ENCODE assay signal across 10 mouse cellular contexts in genomic region chr1:51689461-51690223, GRCm38 (mm10).
DNase-seq lines count a peak whose midpoint lies in the region; ATAC-seq and TF ChIP-seq lines count a peak whose summit lies in the region.
"Had no signal": no experiment of that assay in that cellular context is flagged by ENCODE, and none has a peak within 500 bp of the region (broad histone marks: within the 10 kb centered on the region; RNA-seq: fewer than 3 reads in every experiment).

No protein-coding gene starts in this region.

- H3K9ac ChIP-seq in liver, adult 2 months (ENCODE audit: low read depth, low read length): no peak overlapping the region
- no peak overlapping the region for H3K9ac ChIP-seq in liver, embryonic 12.5 days
- H3K9ac ChIP-seq in heart, postnatal 0 days (replicated peaks; ENCODE audit: low read depth, low read length): no peak overlapping the region
- H3K9ac ChIP-seq: embryonic facial prominence, embryonic 12.5 days; lung, embryonic 15.5 days had no signal

- DNase-seq in adrenal gland, adult (ENCODE audit: inconsistent age in 2 of 2, low spot score in 1 of 2): peak; percentile 23 to 55
- DNase-seq in adrenal gland, postnatal 4 days (ENCODE audit: low spot score in 2 of 2): no peak
- peak; percentile 11 for DNase-seq in liver, adult 2 months (ENCODE audit: extremely low read depth, low read depth, low spot score)
- peak; percentile 58 for DNase-seq in heart, postnatal 0 days (ENCODE audit: low spot score)
- DNase-seq in lung, postnatal 10 days: peak; percentile 61
- DNase-seq in T-cell, adult 2 months (ENCODE audit: low spot score): no peak

- H3K27me3 ChIP-seq in liver, adult 2 months (ENCODE audit: control insufficient read depth, insufficient read depth, low read length): no peaks in the 10 kb centered on the region
- H3K27me3 ChIP-seq in liver, embryonic 12.5 days (replicated peaks): no peaks in the 10 kb centered on the region
- H3K27me3 ChIP-seq in heart, postnatal 0 days (ENCODE audit: control insufficient read depth, insufficient read depth, low read length): no peaks in the 10 kb centered on the region
- H3K27me3 ChIP-seq: embryonic facial prominence, embryonic 12.5 days; lung, embryonic 15.5 days had no signal

- no peaks in the 10 kb centered on the region for H3K79me2 ChIP-seq in liver, adult 2 months (ENCODE audit: control insufficient read depth, insufficient read depth, low read length)

- H3K4me2 ChIP-seq in liver, embryonic 12.5 days: no peak overlapping the region
- no peak overlapping the region for H3K4me2 ChIP-seq in heart, postnatal 0 days (ENCODE audit: low read depth, low read length)
- H3K4me2 ChIP-seq: embryonic facial prominence, embryonic 12.5 days; lung, embryonic 15.5 days had no signal

- TF ChIP-seq EP300 in heart, postnatal 0 days (IDR thresholded peaks at IDR 0.05; ENCODE audit: low read depth): no peak

- no peak for ATAC-seq in liver, embryonic 12.5 days
- no peak; the same call in 1 of the 2 replicates for ATAC-seq in heart, postnatal 0 days (ENCODE audit: insufficient read depth, low read depth)
- ATAC-seq in inflammation-experienced regulatory T-cells, adult 6 months: no peak

- 71% methylated on average over 9 of the region's 9 CpGs for WGBS in liver, adult 2 months
- 63% methylated on average over 9 of the region's 9 CpGs for WGBS in liver, embryonic 12.5 days (ENCODE audit: insufficient replicate concordance)
- WGBS in heart, postnatal 0 days: 35% methylated on average over 9 of the region's 9 CpGs

- no peak for TF ChIP-seq POLR2A in liver, adult 2 months (IDR thresholded peaks at IDR 0.05; ENCODE audit: extremely low read depth, insufficient read depth, low read length)

- H3K27ac ChIP-seq in liver, adult 2 months (replicated peaks; ENCODE audit: insufficient read depth, low read depth, low read length): no peak overlapping the region
- H3K27ac ChIP-seq in liver, embryonic 12.5 days: no peak overlapping the region
- H3K27ac ChIP-seq in heart, postnatal 0 days (ENCODE audit: low read depth): no peak overlapping the region
- H3K27ac ChIP-seq: embryonic facial prominence, embryonic 12.5 days; lung, embryonic 15.5 days had no signal

- no peak overlapping the region for H3K4me3 ChIP-seq in liver, adult 2 months (ENCODE audit: insufficient read depth, low read depth, low read length)
- H3K4me3 ChIP-seq in liver, embryonic 12.5 days: no peak overlapping the region
- no peak overlapping the region for H3K4me3 ChIP-seq in heart, postnatal 0 days (ENCODE audit: low read depth, low read length)
- H3K4me3 ChIP-seq: embryonic facial prominence, embryonic 12.5 days; lung, embryonic 15.5 days had no signal

- no peaks in the 10 kb centered on the region for H3K36me3 ChIP-seq in liver, adult 2 months (ENCODE audit: control insufficient read depth, insufficient read depth, low read length)
- no peaks in the 10 kb centered on the region for H3K36me3 ChIP-seq in liver, embryonic 12.5 days
- H3K36me3 ChIP-seq in heart, postnatal 0 days (replicated peaks; ENCODE audit: control insufficient read depth, insufficient read depth, low read length): no peaks in the 10 kb centered on the region
- H3K36me3 ChIP-seq: embryonic facial prominence, embryonic 12.5 days; lung, embryonic 15.5 days had no signal

- H3K9me3 ChIP-seq in liver, embryonic 12.5 days (replicated peaks): no peaks in the 10 kb centered on the region
- no peaks in the 10 kb centered on the region for H3K9me3 ChIP-seq in heart, postnatal 0 days (replicated peaks; ENCODE audit: control insufficient read depth, low read length)
- H3K9me3 ChIP-seq: embryonic facial prominence, embryonic 12.5 days; lung, embryonic 15.5 days had no signal

- TF ChIP-seq CTCF in liver, adult 2 months (IDR thresholded peaks at IDR 0.05; ENCODE audit: low read depth, low read length): no peak
- peak; percentile 40 for TF ChIP-seq CTCF in heart, postnatal 0 days (IDR thresholded peaks at IDR 0.05; ENCODE audit: low read depth)

- no peaks in the 10 kb centered on the region for H3K4me1 ChIP-seq in liver, adult 2 months (ENCODE audit: control insufficient read depth, insufficient read depth, low read length)
- H3K4me1 ChIP-seq in liver, embryonic 12.5 days: no peaks in the 10 kb centered on the region
- no peaks in the 10 kb centered on the region for H3K4me1 ChIP-seq in heart, postnatal 0 days (ENCODE audit: control insufficient read depth, insufficient read depth)
- H3K4me1 ChIP-seq: lung, embryonic 15.5 days had no signal

Comparison
In these comparisons a context has a peak if more than half of its experiments do, and no peak if none do; other contexts are left out.
1. DNase-seq: peak in adrenal gland, adult (2 of 2), liver, adult 2 months (single experiment), heart, postnatal 0 days (single experiment) and lung, postnatal 10 days (single experiment); none in adrenal gland, postnatal 4 days (0 of 2) and T-cell, adult 2 months (single experiment).